Mouse (Mus musculus): ENCODE data around the gene Ngef. TPM values are rescaled to one million over a fixed set of nuclear protein-coding genes. Genes with fewer than 3 reads are reported as not detected.

Gene Ngef
- polyA plus RNA-seq (2015; fragmentation: Nextera tagmentation; extraction: Ambion mirVana) = 3.8 and 5.9 TPM in 2 replicates

GRCm38 (mm10) chr1:87573800-87574215 lies at the start of gene Ngef:
Gene Ngef (minus strand): TSS chr1:87573870.
- no peak within 1 kb of the TSS for H3K4me3 ChIP-seq (ENCODE audit: low read depth, low read length)
- H3K9ac ChIP-seq (replicated peaks; ENCODE audit: low read depth) = no peak within 1 kb of the TSS
- peak within 1 kb of the TSS; percentile 81 for H3K27ac ChIP-seq (ENCODE audit: low read length)
- ATAC-seq (peak; percentile 86), DNase-seq (ENCODE audit: low spot score) (peak; percentile 87)
- no peaks in the 10 kb centered on the region for H3K36me3 ChIP-seq (ENCODE audit: insufficient read depth, low read length)
- 22% methylated on average over 6 of the region's 6 CpGs for WGBS
- peaks cover 7% of the 10 kb centered on the region; the same call in 1 of the 2 replicates for H3K4me1 ChIP-seq (ENCODE audit: insufficient read depth, low read depth, low read length)
- peak within 1 kb of the TSS; percentile 20 for H3K4me2 ChIP-seq (replicated peaks; ENCODE audit: low read depth, low read length)
- no peaks in the 10 kb centered on the region for H3K27me3 ChIP-seq (replicated peaks; ENCODE audit: insufficient read depth, low read length)
- TF ChIP-seq CTCF (IDR thresholded peaks at IDR 0.05) (no peak), EP300 (IDR thresholded peaks at IDR 0.05) (no peak)
- no peaks in the 10 kb centered on the region for H3K9me3 ChIP-seq (ENCODE audit: low read length)

GRCm38 (mm10) chr1:87621858-87622279 lies 48.2 kb upstream of the Ngef start:
- H3K27ac ChIP-seq (ENCODE audit: low read length) = peak overlapping the region; percentile 14; the same call in 1 of the 2 replicates
- H3K27me3 ChIP-seq (replicated peaks; ENCODE audit: insufficient read depth, low read length) = no peaks in the 10 kb centered on the region
- no peak for ATAC-seq
- 44% methylated on average over 3 of the region's 3 CpGs for WGBS
- TF ChIP-seq EP300 (IDR thresholded peaks at IDR 0.05) = no peak
- H3K9me3 ChIP-seq (ENCODE audit: low read length) = no peaks in the 10 kb centered on the region
- DNase-seq (ENCODE audit: low spot score) = no peak
- H3K4me3 ChIP-seq (ENCODE audit: low read depth, low read length) = peak overlapping the region; percentile 40
- H3K4me1 ChIP-seq (ENCODE audit: insufficient read depth, low read depth, low read length) = no peaks in the 10 kb centered on the region; the same call in 1 of the 2 replicates
- H3K36me3 ChIP-seq (ENCODE audit: insufficient read depth, low read length) = no peaks in the 10 kb centered on the region
- H3K4me2 ChIP-seq (replicated peaks; ENCODE audit: low read depth, low read length) = peak overlapping the region; percentile 54
- no peak overlapping the region for H3K9ac ChIP-seq (replicated peaks; ENCODE audit: low read depth)

GRCm38 (mm10) chr1:87621146-87621857 lies 47.6 kb upstream of the Ngef start:
- Histone ChIP-seq H3K27me3 (replicated peaks; ENCODE audit: insufficient read depth, low read length) (no peaks in the 10 kb centered on the region), H3K27ac (ENCODE audit: low read length) (peak overlapping the region; percentile 72), H3K9me3 (ENCODE audit: low read length) (no peaks in the 10 kb centered on the region), H3K4me3 (ENCODE audit: low read depth, low read length) (peak overlapping the region; percentile 40), H3K4me2 (replicated peaks; ENCODE audit: low read depth, low read length) (peak overlapping the region; percentile 54), H3K9ac (replicated peaks; ENCODE audit: low read depth) (peak overlapping the region; percentile 54; the same call in 1 of the 2 replicates), H3K36me3 (ENCODE audit: insufficient read depth, low read length) (no peaks in the 10 kb centered on the region), H3K4me1 (ENCODE audit: insufficient read depth, low read depth, low read length) (no peaks in the 10 kb centered on the region; the same call in 1 of the 2 replicates)
- 67% methylated on average over 9 of the region's 9 CpGs for WGBS
- peak; percentile 23; the same call in 1 of the 2 replicates for ATAC-seq
- no peak for DNase-seq (ENCODE audit: low spot score)
- TF ChIP-seq EP300 (IDR thresholded peaks at IDR 0.05) = no peak
- TF ChIP-seq CTCF (IDR thresholded peaks at IDR 0.05) = no peak

GRCm38 (mm10) chr1:87620693-87621092 lies 47.0 kb upstream of the Ngef start:
- peak overlapping the region; percentile 40 for H3K4me3 ChIP-seq (ENCODE audit: low read depth, low read length)
- H3K27me3 ChIP-seq (replicated peaks; ENCODE audit: insufficient read depth, low read length) = no peaks in the 10 kb centered on the region
- no peaks in the 10 kb centered on the region for H3K36me3 ChIP-seq (ENCODE audit: insufficient read depth, low read length)
- DNase-seq (ENCODE audit: low spot score) = no peak
- H3K27ac ChIP-seq (ENCODE audit: low read length) = peak overlapping the region; percentile 72
- H3K4me1 ChIP-seq (ENCODE audit: insufficient read depth, low read depth, low read length) = no peaks in the 10 kb centered on the region; the same call in 1 of the 2 replicates
- 60% methylated on average over 6 of the region's 6 CpGs for WGBS
- TF ChIP-seq EP300 (IDR thresholded peaks at IDR 0.05) (no peak), CTCF (IDR thresholded peaks at IDR 0.05) (no peak)
- peak overlapping the region; percentile 54 for H3K9ac ChIP-seq (replicated peaks; ENCODE audit: low read depth)
- no peaks in the 10 kb centered on the region for H3K9me3 ChIP-seq (ENCODE audit: low read length)
- peak overlapping the region; percentile 54 for H3K4me2 ChIP-seq (replicated peaks; ENCODE audit: low read depth, low read length)
- ATAC-seq = peak; percentile 25

GRCm38 (mm10) chr1:87620211-87620668 lies 46.6 kb upstream of the Ngef start, which contains the start of gene Inpp5d:
Gene Inpp5d (plus strand): TSS chr1:87620312.
- Histone ChIP-seq H3K4me2 (replicated peaks; ENCODE audit: low read depth, low read length) (peak within 1 kb of the TSS; percentile 54), H3K27ac (ENCODE audit: low read length) (peak within 1 kb of the TSS; percentile 72), H3K9me3 (ENCODE audit: low read length) (no peaks in the 10 kb centered on the region), H3K4me1 (ENCODE audit: insufficient read depth, low read depth, low read length) (no peaks in the 10 kb centered on the region; the same call in 1 of the 2 replicates), H3K9ac (replicated peaks; ENCODE audit: low read depth) (peak within 1 kb of the TSS; percentile 54), H3K36me3 (ENCODE audit: insufficient read depth, low read length) (no peaks in the 10 kb centered on the region), H3K27me3 (replicated peaks; ENCODE audit: insufficient read depth, low read length) (no peaks in the 10 kb centered on the region), H3K4me3 (ENCODE audit: low read depth, low read length) (peak within 1 kb of the TSS; percentile 40)
- TF ChIP-seq CTCF (IDR thresholded peaks at IDR 0.05) (no peak), EP300 (IDR thresholded peaks at IDR 0.05) (no peak)
- peak; percentile 61 for DNase-seq (ENCODE audit: low spot score)
- ATAC-seq = peak; percentile 76
- WGBS = 40% methylated on average over 12 of the region's 12 CpGs

GRCm38 (mm10) chr1:87614576-87615295 lies 41.1 kb upstream of the Ngef start:
- H3K27me3 ChIP-seq (replicated peaks; ENCODE audit: insufficient read depth, low read length) = no peaks in the 10 kb centered on the region
- no peaks in the 10 kb centered on the region for H3K4me1 ChIP-seq (ENCODE audit: insufficient read depth, low read depth, low read length)
- DNase-seq (ENCODE audit: low spot score) (no peak), ATAC-seq (no peak)
- no peak overlapping the region for H3K27ac ChIP-seq (ENCODE audit: low read length)
- TF ChIP-seq CTCF (IDR thresholded peaks at IDR 0.05) (no peak), EP300 (IDR thresholded peaks at IDR 0.05) (no peak)
- no peaks in the 10 kb centered on the region for H3K36me3 ChIP-seq (ENCODE audit: insufficient read depth, low read length)
- H3K9me3 ChIP-seq (ENCODE audit: low read length) = no peaks in the 10 kb centered on the region
- whole genome bisulfite sequencing = 92% methylated on average over 2 of the region's 2 CpGs
- H3K4me3 ChIP-seq (ENCODE audit: low read depth, low read length) = no peak overlapping the region
- H3K4me2 ChIP-seq (replicated peaks; ENCODE audit: low read depth, low read length) = no peak overlapping the region
- H3K9ac ChIP-seq (replicated peaks; ENCODE audit: low read depth) = no peak overlapping the region
